Mouse (Mus musculus) bone marrow macrophage, adult 2 months (primary cell): ENCODE results near the gene Chadl.

ENCODE experiments used
- CTCF ChIP-seq: IDR thresholded peaks from 2 replicates; pipeline ENCODE4 v1.5.1; 2012; ENCODE audit warnings: low read depth, mild to moderate bottlenecking, low read length, moderate library complexity
- POLR2A ChIP-seq: IDR thresholded peaks from 2 replicates; pipeline ENCODE4 v1.6.1; 2012; ENCODE audit warnings: mild to moderate bottlenecking, low read depth, low read length, borderline replicate concordance

DNA sequence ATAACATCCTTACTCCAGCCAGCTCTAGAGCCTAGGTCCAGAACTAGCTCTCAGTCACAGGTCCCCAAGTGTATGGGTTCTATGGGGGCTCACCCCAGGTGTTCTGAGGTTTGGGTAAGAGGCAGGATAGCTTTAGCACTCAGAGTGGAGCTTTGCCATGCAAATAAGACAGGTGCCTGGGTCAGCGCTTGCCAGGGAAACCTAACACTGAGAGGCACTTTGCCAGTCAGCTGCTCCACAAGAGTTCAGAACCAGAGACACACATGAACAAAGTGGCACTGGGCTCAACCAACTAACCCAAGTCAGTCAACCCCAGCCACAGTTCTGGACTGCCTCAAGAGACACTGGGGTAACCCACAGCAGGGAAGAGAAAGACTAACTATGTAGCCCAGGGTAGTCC lies 12.6 kb upstream of the Chadl start:
- TF ChIP-seq CTCF (no peak), POLR2A (no peak)
